17 mouse cellular contexts compared by ENCODE assay signal in genomic region chr10:117751282-117751610, GRCm38 (mm10).
"Had no signal": no experiment of that assay in that cellular context is flagged by ENCODE, and none has a peak within 500 bp of the region (broad histone marks: within the 10 kb centered on the region; RNA-seq: fewer than 3 reads in every experiment).

No protein-coding gene starts in this region.

- DNase-seq: left cerebral cortex, postnatal 4 days; liver; liver, embryonic 13.5 days; liver, postnatal 0 days; lung, adult 18-20 months; lung, adult 2 months; lung, embryonic 14.5 days; lung, postnatal 10 days; lung, postnatal 14 days; lung, postnatal 36 days; lung, postnatal 4 days; midbrain, embryonic 14.5 days had no signal

- ATAC-seq: liver, embryonic 12.5 days; liver, postnatal 0 days; lung, postnatal 0 days; midbrain, embryonic 13.5 days; midbrain, embryonic 15.5 days; midbrain, embryonic 16.5 days had no signal
